Mouse (Mus musculus): ENCODE results near the gene Gm16485.
A peak's percentile ranks its signal among the peaks of the same experiment; 100 is the strongest.

Gene Gm16485

DNA sequence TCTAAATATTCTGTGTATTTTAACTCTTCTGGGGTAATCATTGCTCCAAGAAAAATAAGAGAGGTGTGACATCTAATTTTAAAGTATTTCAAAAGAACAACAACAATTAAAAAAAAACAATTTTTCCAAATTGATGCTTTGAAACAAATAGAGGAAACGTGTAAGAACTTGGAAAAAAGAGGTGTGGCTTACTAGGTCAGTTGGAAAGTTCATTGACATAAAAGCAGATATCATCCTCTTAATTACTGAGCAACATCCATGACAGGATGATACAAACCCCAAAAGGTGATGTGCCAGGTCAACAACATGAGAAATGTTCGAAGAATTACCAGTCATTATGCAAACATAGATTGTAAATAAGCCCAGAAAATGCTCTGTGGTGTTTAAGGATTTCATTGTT, at the start of gene Gm16485:
TSS of gene Gm16485 (plus strand) at position 301 of the 400 bp plus-strand sequence.
- DNase-seq (ENCODE audit: low spot score) = no peak

DNA sequence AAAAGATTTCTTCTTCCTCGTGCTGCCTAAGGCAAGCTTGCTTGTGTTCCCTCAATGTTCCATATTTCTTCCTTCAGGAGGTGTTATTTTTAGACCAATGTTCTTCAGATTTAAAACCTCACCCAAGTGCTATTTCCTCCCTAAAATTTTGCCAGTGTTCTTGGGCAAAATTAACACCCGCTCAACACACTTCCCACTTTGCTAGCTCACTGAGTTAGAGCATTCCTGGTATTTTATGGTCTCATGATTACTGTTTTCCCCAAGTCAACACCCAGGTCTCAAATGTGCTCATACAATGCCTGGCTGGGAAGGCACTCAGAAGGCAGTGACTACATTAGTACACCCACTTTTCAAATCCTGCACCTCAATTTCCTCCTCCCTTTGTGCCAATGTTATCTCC, 44.0 kb upstream of the Gm16485 start:
- DNase-seq (ENCODE audit: low spot score) = peak; percentile 15

- DNase-seq (ENCODE audit: low spot score) = no peak
Observed at GRCm38 (mm10) chr9:8937753-8938152, 33.8 kb upstream of the Gm16485 start.

DNA sequence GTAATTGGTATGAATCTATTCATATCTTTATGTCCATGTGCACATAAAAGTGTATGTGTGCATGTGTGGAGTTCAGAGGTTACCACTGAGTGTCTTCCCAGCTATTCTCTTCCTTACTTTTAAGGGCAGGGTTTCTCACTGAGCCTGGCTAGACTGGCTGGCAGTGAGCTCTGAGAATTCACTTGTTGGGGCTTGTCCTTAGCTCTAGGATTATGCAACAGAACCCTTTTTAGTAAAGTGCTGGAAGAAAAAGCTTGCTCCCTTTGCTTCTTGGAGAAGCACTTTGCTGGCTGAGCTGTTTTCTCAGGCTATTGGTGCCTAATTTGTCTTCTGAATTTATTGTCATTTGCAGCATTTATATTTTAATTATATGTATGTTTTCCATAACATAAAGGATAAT, 18.3 kb upstream of the Gm16485 start:
- DNase-seq (ENCODE audit: low spot score) = no peak

DNA sequence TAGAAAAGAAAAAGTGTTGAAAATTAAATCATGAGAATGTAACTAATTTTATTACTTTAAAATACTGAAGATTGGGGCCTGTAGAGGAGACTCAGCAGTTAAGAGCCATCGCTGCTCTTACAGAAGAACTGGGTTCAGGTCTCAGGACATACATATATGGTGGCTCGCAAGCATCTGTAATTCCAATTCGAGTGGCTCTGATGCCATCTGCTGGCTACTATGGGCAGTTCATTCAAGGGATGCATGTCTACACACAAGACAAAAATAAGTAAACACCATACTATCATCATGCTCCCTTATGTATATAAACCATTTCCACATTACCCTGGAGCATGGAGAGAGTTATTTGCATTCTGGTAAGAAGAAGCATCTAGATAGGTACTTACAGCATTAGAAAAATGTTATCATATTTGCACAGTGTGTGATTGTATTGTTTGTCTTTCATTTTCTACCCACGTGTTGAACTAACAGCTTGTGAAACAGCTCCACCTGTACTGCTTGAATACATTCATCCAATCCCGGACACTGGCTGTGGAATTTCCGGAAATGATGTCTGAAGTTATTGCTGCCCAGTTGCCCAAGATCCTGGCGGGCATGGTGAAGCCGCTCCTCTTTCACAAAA, 7.0 kb upstream of the Gm16485 start:
- peak; percentile 17 for DNase-seq (ENCODE audit: low spot score)

GRCm38 (mm10) chr9:8970240-8970639, 1.4 kb upstream of the Gm16485 start:
- no peak for DNase-seq (ENCODE audit: low spot score)

GRCm38 (mm10) chr9:8977775-8978174, 6.2 kb downstream of the Gm16485 start:
- DNase-seq (ENCODE audit: low spot score) = no peak

DNA sequence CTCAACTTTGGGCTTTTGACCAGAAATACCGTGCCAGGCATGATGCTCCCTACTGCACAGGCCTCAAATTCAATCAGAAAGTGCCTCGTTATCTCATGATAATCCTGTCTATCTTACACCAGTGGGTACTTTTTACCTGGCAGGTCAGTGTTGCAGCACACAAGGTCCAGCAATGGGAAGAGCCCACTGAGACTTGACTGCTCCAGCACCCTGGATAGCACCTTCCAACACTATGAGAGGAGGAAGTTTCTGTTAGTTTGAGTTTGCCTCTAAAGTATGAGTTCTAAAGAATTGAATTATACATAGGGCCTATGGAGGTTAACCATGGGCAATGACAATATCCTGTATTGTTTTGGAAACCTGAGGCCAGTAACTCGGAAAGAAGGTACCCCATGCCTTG, 10.7 kb downstream of the Gm16485 start:
- DNase-seq (ENCODE audit: low spot score) = no peak

DNA sequence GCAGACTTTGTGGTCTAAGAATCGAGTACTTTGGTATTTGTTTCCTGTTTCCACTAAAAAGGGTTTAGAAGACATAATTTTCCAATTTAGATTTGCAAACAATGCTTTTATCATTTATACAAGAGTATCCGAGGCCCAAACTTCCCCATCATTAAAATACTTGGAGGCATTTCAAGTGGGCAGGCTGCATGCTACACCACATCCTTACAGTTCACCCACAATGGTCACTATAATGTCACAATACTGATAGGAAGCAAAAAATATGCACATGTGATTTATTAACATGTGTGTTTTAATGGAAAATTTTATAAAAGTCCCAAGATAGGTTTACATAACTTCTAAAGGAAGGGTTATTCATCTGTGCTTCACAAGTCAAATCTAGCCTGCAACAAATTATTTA, 24.9 kb downstream of the Gm16485 start:
- DNase-seq (ENCODE audit: low spot score) = no peak

DNA sequence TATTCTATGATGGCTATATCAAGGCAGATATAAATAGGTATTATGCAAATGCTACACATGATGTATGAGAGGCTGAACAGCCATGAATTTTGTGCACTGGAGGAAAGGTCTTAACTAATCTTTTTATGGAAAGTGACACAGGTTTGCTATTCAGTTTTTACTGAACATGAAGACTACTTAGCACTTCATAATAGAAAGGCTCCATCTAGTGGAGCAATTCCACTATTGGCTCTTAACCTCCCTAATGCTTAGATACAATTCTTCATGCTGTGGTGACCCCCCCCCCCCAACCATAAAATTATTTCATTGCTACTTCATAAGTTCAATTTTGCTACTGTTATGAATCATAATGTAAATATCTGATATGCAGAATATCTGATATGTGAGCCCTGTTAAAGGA, 29.6 kb downstream of the Gm16485 start:
- DNase-seq (ENCODE audit: low spot score) = peak; percentile 19

DNA sequence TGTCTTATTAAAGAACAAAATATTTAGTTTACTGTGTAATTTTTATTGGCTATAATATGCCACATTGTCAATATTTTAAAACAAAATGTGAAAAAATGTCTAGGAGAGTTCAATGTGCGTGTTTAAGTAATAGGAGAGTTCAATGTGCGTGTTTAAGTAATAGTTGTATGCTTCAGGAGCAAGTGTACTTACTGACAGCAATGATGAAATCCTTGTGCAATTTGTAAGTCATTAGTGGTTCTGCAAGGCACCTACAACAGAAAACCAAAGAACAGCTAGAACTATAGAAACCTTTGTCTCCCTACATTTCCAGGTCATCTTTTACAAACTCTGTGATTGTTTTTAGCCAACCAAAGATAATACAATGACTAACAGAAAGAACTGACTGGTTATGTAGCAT, 43.5 kb downstream of the Gm16485 start:
- no peak for DNase-seq (ENCODE audit: low spot score)

Data from left cerebral cortex, adult 11 months (tissue).